Mouse (Mus musculus): ENCODE measurements at regions not wholly inside any gene's neighbourhood (a gene's known extent, or its start where the extent isn't known, plus 50 kb on each side); places are given as distances from the start of the nearest gene placed in this dataset.
"Not testable (repeated sequence)": the region's sequence is repeated elsewhere in the genome, so short reads cannot be mapped to it uniquely, and the experiment has no call there.

GRCm38 (mm10) chr13:57046130-57046529, 150.3 kb upstream of the Trpc7 start:
- DNase-seq = not testable (repeated sequence)

GRCm38 (mm10) chr13:57044455-57044854, 148.7 kb upstream of the Trpc7 start:
- no peak for DNase-seq

DNA sequence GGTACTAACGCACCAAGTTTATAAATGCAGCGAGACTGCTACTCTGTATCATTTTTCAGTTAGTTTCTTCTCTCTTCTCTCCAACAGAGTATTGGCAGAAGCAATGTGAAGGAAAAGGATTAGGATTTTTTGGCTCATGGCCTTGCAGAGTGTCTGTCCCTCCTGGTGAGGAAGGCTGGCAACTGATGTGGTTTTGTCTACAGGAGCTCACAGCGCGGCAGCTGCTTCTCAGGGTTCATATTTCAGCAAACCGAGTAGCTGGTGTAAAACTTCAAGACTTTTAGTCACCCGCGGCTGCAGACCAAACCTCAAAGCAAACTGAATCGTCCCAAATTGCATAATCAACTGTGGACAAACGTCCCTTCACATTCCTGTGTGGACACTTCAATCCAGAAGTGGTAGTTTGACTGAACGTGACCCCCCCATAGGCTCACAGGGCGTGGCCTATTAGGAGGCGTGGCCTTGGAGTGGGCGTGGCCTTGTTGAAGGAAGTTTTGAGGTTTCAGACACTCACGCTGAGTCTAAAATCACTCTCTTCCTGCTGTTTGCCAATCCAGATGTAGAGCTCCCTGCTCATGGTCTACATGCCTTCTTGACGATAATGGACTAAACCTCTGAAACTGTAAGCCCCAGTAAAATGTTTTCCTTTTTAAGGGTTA, 147.7 kb upstream of the Trpc7 start:
- DNase-seq = no peak

GRCm38 (mm10) chr13:57042514-57042913, 146.7 kb upstream of the Trpc7 start:
- peak in 1 of 2 experiments; percentile 8 for DNase-seq

GRCm38 (mm10) chr13:57032871-57033270, 137.1 kb upstream of the Trpc7 start:
- DNase-seq = no peak

DNA sequence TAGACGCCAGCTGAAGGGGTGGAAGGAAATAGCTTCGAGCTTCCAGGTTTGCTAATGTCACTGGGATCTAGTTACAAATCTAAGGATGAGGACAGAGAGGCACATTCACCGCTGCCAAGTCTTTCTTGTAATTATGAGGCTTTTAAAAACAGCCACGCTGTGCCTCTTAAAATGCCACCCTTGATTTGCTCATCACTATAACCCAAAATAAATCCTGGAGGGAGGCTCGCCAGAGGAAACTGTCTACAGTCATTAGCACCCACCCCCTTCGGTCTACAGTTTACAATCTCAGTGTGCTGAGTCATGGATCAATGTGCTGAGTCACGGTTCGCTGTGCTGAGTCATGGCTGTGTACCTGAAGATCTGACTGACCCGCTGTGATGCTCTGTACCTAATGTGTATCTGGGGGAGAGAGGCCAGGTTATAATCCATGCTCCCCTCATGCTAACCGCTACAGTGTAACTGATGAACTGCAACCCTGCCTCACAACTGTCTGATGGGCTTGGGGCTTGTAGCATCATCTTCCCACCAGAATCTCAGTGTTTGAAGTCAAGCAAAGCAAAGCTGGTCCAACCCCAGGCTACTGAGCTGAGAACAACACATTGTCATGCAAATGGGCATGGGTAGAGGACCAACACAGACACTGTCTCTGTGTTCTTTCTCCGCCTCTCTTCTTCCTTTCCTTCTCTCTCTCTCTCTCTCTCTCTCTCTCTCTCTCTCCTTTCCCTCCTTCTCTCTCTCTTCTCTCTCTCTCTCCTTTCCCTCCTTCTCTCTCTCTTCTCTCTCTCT, 122.0 kb upstream of the Trpc7 start:
- peak; percentile 7 to 20 for DNase-seq

- DNase-seq = no peak
These were observed 120.9 kb upstream of the Trpc7 start for GRCm38 (mm10) chr13:57016465-57017272.

- not testable (repeated sequence) for DNase-seq
These were observed 111.4 kb upstream of the Trpc7 start for GRCm38 (mm10) chr13:57007236-57007635.

DNA sequence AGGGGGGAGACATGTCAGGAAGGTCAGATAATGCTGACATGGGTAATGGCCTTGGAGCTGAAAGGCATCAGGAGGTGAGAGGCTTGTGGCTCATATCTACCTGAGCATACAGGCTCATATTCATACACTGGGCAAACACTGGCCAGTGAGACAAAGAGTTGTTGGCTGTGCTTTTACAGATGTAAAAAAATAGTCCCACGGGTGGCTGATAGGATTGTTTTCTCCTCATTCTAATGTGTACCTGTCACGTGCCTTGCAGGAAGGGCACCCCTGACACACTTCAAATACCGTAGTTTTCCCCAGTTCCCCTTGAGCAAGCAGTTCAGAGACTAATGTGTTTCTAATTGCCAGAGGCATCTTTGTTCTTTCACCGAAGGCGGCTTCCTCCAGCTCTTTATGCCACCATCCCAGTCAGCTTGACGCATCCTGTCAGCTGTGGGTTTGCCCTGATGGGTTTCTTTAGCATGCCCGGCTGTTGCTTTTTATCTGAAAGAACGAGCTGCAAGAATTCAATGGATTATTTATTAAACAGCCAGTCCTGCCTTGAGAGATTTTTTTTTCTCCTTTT, 107.9 kb upstream of the Trpc7 start:
- no peak for DNase-seq

- no peak for DNase-seq
These were observed 96.2 kb upstream of the Trpc7 start for GRCm38 (mm10) chr13:56992022-56992421.

DNA sequence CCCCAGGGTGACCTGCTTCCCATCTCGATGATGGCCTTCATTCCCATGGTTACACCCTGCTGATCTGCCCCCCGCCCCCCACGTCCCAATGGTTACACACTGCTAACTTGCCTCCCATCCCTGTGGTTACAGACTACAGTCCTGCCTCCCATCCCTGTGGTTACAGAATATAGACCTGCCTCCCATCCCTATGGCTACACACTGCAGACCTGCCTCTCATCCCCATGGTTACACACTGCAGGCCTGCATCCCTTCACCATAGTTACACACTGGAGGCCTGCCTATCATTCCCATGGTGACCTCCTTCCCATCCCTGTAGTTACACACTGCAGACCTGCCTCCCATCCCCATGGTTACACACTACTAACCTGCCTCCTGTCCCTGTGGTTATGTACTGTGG, 78.3 kb upstream of the Trpc7 start:
- no peak for DNase-seq

DNA sequence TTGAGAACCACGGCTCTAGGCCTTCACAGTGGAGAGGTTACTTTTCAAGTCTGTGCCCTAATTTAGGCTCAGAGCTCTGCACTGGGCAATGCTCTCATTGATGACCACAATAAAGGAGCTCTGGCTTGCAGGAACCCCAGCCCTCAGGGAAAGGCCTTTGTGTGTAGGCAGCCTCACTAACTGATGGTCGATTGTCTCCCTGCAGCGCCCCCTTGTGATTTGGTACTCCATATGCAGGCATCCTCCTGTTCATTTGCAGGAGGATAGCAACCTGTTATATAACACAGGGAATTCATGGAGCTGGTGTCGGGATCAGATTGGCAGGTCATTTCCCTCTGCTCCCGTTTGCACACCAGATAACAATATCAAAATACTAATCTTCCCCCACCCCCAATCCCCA, 59.6 kb upstream of the Trpc7 start:
- DNase-seq = peak in 1 of 2 experiments; percentile 2

DNA sequence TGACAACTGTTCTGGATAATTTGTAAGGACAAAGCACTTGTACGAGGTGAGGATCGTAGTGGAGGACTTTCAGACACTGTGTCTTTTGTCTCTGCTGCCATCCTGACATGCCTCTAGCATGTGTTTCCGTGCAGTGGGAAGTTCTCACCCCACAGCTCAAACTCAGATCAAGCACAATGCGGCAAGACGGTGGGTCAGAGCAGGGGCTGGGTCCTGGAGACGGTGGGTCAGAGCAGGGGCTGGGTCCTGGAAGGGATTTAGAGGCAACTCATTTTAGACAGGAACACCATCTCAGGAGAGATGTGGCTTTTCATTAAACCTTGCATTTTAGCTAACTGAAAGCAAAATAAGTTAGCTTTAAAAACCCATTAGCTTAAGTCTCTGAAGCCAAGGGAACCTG, 52.3 kb upstream of the Trpc7 start:
- DNase-seq = no peak

- DNase-seq = no peak
These were observed 51.5 kb upstream of the Trpc7 start for GRCm38 (mm10) chr13:56947266-56947665.
